Mouse (Mus musculus) bone marrow, adult 2 months (tissue): ENCODE results near the gene Ankrd54. TPM values are rescaled to one million over a fixed set of nuclear protein-coding genes. Genes with fewer than 3 reads are reported as not detected.

Source experiments
- H3K27ac ChIP-seq: fragments of 200-500 bp; 2 replicates; pipeline ENCODE4 v1.5.1; 2012; ENCODE audit warnings: low read depth, mild to moderate bottlenecking, control low read depth, inconsistent platforms, low read length; ENCODE audit not compliant: control insufficient read depth, poor library complexity, insufficient read depth
- H3K4me1 ChIP-seq: fragments of 200-500 bp; 2 replicates; pipeline ENCODE4 v1.6.1; 2011; ENCODE audit warnings: low read length; ENCODE audit not compliant: control insufficient read depth, insufficient read depth
- H3K4me3 ChIP-seq: fragments of 200-500 bp; replicated peaks from 2 replicates; pipeline ENCODE3; 2011; ENCODE audit warnings: mild to moderate bottlenecking, low read depth, low read length, control low read depth; ENCODE audit not compliant: control insufficient read depth
- CTCF ChIP-seq: fragments of 200-500 bp; IDR thresholded peaks from 2 replicates; pipeline ENCODE4 v1.5.1; 2011; ENCODE audit warnings: low read length, control low read depth; ENCODE audit not compliant: control insufficient read depth, insufficient read depth
- POLR2A ChIP-seq: fragments of 200-500 bp; IDR thresholded peaks from 2 replicates; pipeline ENCODE4 v1.6.1; 2011; ENCODE audit warnings: low read depth, mild to moderate bottlenecking, control low read depth, low read length, borderline replicate concordance; ENCODE audit not compliant: control insufficient read depth
- WGBS: fragments of 180-500 bp; shearing (Covaris S2); methylation state at CpG from one replicate; pipeline ENCODE4 v1.1.7; 2018; 5-methylcytosine and 5-hydroxymethylcytosine counted together
- polyA plus RNA-seq: library from polyadenylated mRNA; stranded (reverse); fragments of >200 nt; gene quantifications from 2 replicates; pipeline ENCODE4 v1.2.4, GENCODE M21; 2011; ENCODE audit warnings: low replicate concordance; ENCODE audit not compliant: missing spikeins, insufficient read depth, insufficient read length

Ankrd54 gene
- polyA plus RNA-seq, 1 experiment, result 43.4 TPM

GRCm38 (mm10) chr15:79105804-79106203, 43.1 kb upstream of the Ankrd54 start:
- Histone ChIP-seq H3K27ac (no peak overlapping the region), H3K4me3 (no peak overlapping the region), H3K4me1 (no peaks in the 10 kb centered on the region)
- 57% methylated on average over 2 of the region's 2 CpGs for WGBS
- TF ChIP-seq CTCF (no peak), POLR2A (no peak)

GRCm38 (mm10) chr15:79103264-79103663, 40.6 kb upstream of the Ankrd54 start:
- no peak overlapping the region for H3K27ac ChIP-seq
- H3K4me3 ChIP-seq, result no peak overlapping the region
- H3K4me1 ChIP-seq, result no peaks in the 10 kb centered on the region
- TF ChIP-seq POLR2A (no peak), CTCF (no peak)
- 85% methylated on average over 10 of the region's 10 CpGs for WGBS

GRCm38 (mm10) chr15:79101531-79101930, 38.8 kb upstream of the Ankrd54 start:
- TF ChIP-seq POLR2A (no peak), CTCF (no peak)
- no peaks in the 10 kb centered on the region for H3K4me1 ChIP-seq
- H3K27ac ChIP-seq, result no peak overlapping the region
- no peak overlapping the region for H3K4me3 ChIP-seq

- WGBS, result 78% methylated on average over 4 of the region's 4 CpGs
- no peaks in the 10 kb centered on the region for H3K4me1 ChIP-seq
- TF ChIP-seq CTCF, result no peak
- H3K27ac ChIP-seq, result no peak overlapping the region
- no peak overlapping the region for H3K4me3 ChIP-seq
Measured at GRCm38 (mm10) chr15:79100391-79100790, 37.7 kb upstream of the Ankrd54 start.

- H3K27ac ChIP-seq, result no peak overlapping the region
- WGBS, result 50% methylated on average over 4 of the region's 4 CpGs
- TF ChIP-seq CTCF, result no peak
- TF ChIP-seq POLR2A, result no peak
- H3K4me1 ChIP-seq, result no peaks in the 10 kb centered on the region
- no peak overlapping the region for H3K4me3 ChIP-seq
Measured at GRCm38 (mm10) chr15:79099456-79099855, 36.8 kb upstream of the Ankrd54 start.

GRCm38 (mm10) chr15:79098868-79099267, 36.2 kb upstream of the Ankrd54 start:
- no peak overlapping the region for H3K27ac ChIP-seq
- TF ChIP-seq CTCF (no peak), POLR2A (no peak)
- WGBS, result 28% methylated on average over 7 of the region's 7 CpGs

GRCm38 (mm10) chr15:79098220-79098619, 35.5 kb upstream of the Ankrd54 start:
- no peak overlapping the region for H3K4me3 ChIP-seq
- H3K27ac ChIP-seq, result no peak overlapping the region
- H3K4me1 ChIP-seq, result no peaks in the 10 kb centered on the region
- WGBS, result 82% methylated on average over 5 of the region's 5 CpGs
- TF ChIP-seq POLR2A (no peak), CTCF (no peak)

More at GRCm38 (mm10) chr15:79098868-79099267, 36.2 kb upstream of the Ankrd54 start:
- Histone ChIP-seq H3K4me1 (no peaks in the 10 kb centered on the region), H3K4me3 (no peak overlapping the region)

GRCm38 (mm10) chr15:79097611-79098025, 34.9 kb upstream of the Ankrd54 start:
- Histone ChIP-seq H3K4me3 (no peak overlapping the region), H3K4me1 (no peaks in the 10 kb centered on the region), H3K27ac (no peak overlapping the region)
- 70% methylated on average over 6 of the region's 6 CpGs for WGBS
- TF ChIP-seq POLR2A (no peak), CTCF (no peak)

- WGBS, result 65% methylated on average over 2 of the region's 2 CpGs
- no peak overlapping the region for H3K27ac ChIP-seq
Measured at GRCm38 (mm10) chr15:79097135-79097534, 34.4 kb upstream of the Ankrd54 start.

More at GRCm38 (mm10) chr15:79097135-79097534, 34.4 kb upstream of the Ankrd54 start:
- TF ChIP-seq POLR2A (no peak), CTCF (no peak)
- Histone ChIP-seq H3K4me1 (no peaks in the 10 kb centered on the region), H3K4me3 (no peak overlapping the region)
